Mouse (Mus musculus) olfactory bulb, adult 2 months (tissue): ENCODE data around the gene Pycr2. TPM values are rescaled to one million over a fixed set of nuclear protein-coding genes. Genes with fewer than 3 reads are reported as not detected.
A peak's percentile ranks its signal among the peaks of the same experiment; 100 is the strongest.

Experiments
- H3K27ac ChIP-seq: fragments of 200-500 bp; 2 replicates; pipeline ENCODE4 v1.5.1; 2012; ENCODE audit warnings: low read depth, low read length; ENCODE audit not compliant: insufficient read depth
- H3K4me1 ChIP-seq: fragments of 200-500 bp; 2 replicates; pipeline ENCODE4 v1.6.1; 2012; ENCODE audit warnings: low read length; ENCODE audit not compliant: control insufficient read depth, insufficient read depth
- H3K4me3 ChIP-seq: fragments of 200-500 bp; 2 replicates; pipeline ENCODE4 v1.5.1; 2012; ENCODE audit warnings: mild to moderate bottlenecking, low read depth, low read length, moderate library complexity; ENCODE audit not compliant: insufficient read depth
- CTCF ChIP-seq: fragments of 200-500 bp; IDR thresholded peaks from 2 replicates; pipeline ENCODE4 v1.5.1; 2012; ENCODE audit warnings: low read depth, mild to moderate bottlenecking, low read length, moderate library complexity; ENCODE audit not compliant: insufficient read depth
- POLR2A ChIP-seq: fragments of 200-500 bp; IDR thresholded peaks from 2 replicates; pipeline ENCODE4 v1.6.1; 2012; ENCODE audit warnings: mild to moderate bottlenecking, low read depth, low read length, moderate library complexity; ENCODE audit not compliant: insufficient read depth
- WGBS: fragments of 180-500 bp; shearing (Covaris S2); methylation state at CpG from one replicate; pipeline ENCODE4 v1.1.7; 2018; 5-methylcytosine and 5-hydroxymethylcytosine counted together
- polyA plus RNA-seq: library from polyadenylated mRNA; stranded (reverse); fragments of >200 nt; gene quantifications from 2 replicates; pipeline ENCODE4 v1.2.4, GENCODE M21; 2012; ENCODE audit warnings: low replicate concordance; ENCODE audit not compliant: missing spikeins, insufficient read depth, insufficient read length

Gene Pycr2
- not detected in 2 replicates for polyA plus RNA-seq

DNA sequence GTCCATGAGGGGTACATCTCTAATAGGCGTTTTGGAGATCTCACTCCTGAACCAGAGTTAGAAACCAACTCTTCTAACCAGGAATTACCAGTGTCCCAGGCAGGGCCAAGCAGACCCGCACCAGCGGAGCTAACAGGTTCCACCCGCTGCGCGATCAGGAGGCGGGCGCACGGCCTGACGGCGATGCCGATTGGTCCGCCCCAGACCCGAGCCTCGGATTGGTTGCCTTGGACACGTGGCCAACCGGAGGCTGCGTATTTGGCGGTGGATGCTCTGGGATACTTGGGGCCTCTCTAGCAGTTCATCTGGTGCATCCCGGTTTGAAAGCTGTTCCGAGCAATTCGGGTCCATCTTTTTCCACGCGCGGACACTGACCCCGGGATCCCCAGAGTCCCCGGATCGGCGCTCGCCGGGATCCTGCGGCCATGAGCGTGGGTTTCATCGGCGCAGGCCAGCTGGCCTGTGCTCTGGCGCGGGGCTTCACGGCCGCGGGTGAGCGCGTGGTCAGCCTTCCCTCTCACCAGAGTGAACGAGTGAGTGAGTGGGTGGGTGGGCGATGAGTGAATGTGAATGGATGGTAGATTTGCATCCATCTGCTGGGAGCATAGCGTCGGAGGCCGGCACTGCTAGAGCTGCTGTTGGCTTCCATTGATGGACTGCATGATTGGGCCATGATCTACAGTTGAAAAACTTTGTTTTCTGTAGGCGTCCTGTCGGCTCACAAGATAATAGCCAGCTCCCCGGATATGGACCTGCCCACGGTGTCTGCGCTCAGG is at the start of gene Pycr2:
Gene Pycr2 (plus strand): TSS at position 255 of the 776 bp plus-strand sequence.
- peaks cover 14% of the 10 kb centered on the region for H3K4me1 ChIP-seq
- H3K27ac ChIP-seq, result 0 out of 2 replicates have a peak within 1 kb of the TSS, but pooled peaks have one; percentile 7
- TF ChIP-seq POLR2A (peak; percentile 65; the same call in 1 of the 2 replicates), CTCF (no peak)
- under 1% methylated on average over 52 of the region's 52 CpGs for WGBS
- H3K4me3 ChIP-seq, result peak within 1 kb of the TSS; percentile 67

- TF ChIP-seq CTCF, result no peak
- no peak for TF ChIP-seq POLR2A
- H3K4me1 ChIP-seq, result no peaks in the 10 kb centered on the region
- no peak overlapping the region for H3K27ac ChIP-seq
- no peak overlapping the region for H3K4me3 ChIP-seq
Measured at GRCm38 (mm10) chr1:180858763-180859162, 45.3 kb upstream of the Pycr2 start.

DNA sequence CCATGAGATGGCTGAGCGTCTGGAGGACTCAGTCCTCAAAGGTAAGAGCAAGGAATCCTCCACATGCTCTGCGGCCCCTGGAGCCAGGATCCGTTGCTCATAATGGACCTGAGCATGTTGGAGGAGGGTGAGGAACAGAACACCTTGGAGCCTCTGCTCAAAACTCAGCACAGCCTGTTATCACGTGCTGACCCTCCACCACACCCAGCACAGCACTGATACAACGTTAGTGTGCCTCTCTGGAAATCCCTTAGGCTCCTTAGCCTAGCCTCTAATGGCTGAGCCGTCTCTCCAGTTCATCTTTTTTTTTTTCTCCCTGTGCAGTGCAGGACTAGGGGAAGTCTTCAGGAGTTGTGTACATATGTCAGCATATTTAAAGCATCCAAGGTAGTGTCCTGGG is 44.1 kb upstream of the Pycr2 start:
- Histone ChIP-seq H3K27ac (no peak overlapping the region), H3K4me3 (no peak overlapping the region), H3K4me1 (no peaks in the 10 kb centered on the region)
- 91% methylated on average over 6 of the region's 6 CpGs for WGBS
- TF ChIP-seq POLR2A (no peak), CTCF (no peak)

DNA sequence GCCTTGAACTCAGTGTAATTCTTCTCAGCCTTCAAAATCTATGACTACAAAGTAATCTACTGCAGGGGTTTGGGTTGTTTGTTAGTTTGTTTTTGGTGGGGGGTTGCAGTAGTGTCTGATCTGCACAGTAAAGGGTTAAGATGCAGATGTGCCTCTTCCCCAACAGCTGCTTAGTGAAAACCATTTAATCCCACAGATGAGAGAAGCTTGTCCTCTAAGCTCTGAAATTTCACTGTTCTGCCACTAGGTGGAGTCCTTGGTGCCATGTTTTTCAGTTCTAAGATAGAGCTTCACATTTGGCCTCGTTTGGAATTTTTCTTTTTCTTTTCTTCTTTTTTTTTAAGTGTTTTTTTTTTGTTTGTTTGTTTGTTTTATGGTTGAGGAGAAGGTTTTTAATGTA is 40.5 kb upstream of the Pycr2 start:
- Histone ChIP-seq H3K4me1 (no peaks in the 10 kb centered on the region), H3K27ac (no peak overlapping the region), H3K4me3 (no peak overlapping the region)
- WGBS, result 0% methylated on average over 1 of the region's 1 CpGs
- TF ChIP-seq POLR2A (no peak), CTCF (no peak)

DNA sequence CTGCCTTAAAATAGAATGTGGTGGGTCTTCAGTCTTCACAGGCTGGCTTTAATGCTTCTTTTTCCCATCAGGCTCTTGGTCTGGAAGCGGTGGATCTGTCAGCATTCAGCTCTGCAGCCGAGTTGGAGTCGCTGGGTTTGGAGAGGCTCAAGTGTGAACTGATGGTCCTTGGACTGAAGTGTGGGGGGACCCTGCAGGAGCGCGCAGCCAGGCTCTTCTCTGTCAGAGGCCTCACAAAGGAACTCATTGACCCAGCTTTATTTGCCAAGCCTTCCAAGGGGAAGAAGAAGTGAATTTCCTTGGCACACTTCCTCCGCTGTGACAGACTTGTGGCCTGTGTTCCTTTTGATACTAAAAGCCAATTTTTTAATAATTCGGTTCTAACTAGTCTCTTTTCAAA is 38.1 kb upstream of the Pycr2 start:
- WGBS, result 63% methylated on average over 7 of the region's 7 CpGs

DNA sequence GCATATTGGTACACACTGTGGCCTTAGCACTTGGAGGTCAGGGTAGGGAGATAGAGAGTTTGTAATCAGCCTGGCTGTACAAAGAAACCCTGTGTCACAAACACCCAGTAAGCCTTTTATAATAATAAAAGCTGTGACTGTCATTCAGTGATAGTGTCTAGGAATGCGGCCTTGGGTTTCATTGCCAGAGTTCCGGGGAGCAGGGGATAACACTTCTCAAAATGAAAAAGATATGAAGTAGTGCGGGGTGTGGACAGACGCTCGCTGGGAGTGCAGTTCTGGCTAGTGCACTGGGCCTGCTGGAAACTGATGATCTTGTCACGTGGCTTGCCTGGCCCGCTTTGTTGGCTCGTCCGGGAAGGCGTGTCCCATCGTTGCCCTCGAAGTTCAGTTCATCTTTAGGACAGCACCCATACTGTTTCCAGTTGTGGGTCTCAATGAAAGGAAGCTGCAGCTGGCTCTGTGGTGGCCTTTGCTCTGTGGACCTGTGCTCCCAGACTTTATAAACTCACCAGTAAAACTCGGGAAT is 33.9 kb upstream of the Pycr2 start:
- no peak overlapping the region for H3K4me3 ChIP-seq
- 80% methylated on average over 13 of the region's 13 CpGs for WGBS

More for the DNA sequence above, 38.1 kb upstream of the Pycr2 start:
- TF ChIP-seq CTCF (no peak), POLR2A (no peak)
- Histone ChIP-seq H3K4me3 (no peak overlapping the region), H3K27ac (no peak overlapping the region), H3K4me1 (no peaks in the 10 kb centered on the region)

DNA sequence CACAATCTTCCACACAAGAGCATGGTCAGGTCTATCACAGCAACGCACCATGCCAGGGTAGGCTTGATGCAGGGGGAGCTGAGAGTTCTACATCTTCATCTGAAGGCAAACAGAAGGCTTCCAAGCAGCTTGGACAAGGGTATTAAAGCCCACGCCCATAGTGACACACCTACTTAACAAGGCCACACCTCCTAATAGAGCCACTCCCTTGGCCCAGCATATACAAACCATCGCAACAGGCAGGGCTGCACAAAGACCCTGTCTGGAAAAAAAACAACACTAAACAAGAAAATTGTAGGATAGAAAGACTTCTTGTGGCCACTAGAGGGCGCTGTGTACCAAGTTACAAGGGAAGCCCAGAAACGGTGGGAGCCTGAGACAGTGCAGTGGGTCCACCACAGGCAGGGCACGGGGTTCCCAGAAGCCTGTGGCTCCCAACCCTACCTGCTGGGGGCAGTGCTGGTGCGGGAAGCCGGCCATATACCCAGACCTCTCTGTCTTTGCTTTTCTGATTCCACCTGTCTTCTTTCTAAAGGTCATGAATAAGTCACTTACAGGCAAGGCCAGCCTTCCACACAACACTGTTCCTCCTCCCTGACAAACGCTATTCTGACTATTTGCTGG is 30.1 kb upstream of the Pycr2 start:
- 20% methylated on average over 9 of the region's 9 CpGs for WGBS

More for the DNA sequence above, 33.9 kb upstream of the Pycr2 start:
- TF ChIP-seq POLR2A, result no peak
- Histone ChIP-seq H3K27ac (no peak overlapping the region), H3K4me1 (no peaks in the 10 kb centered on the region)

DNA sequence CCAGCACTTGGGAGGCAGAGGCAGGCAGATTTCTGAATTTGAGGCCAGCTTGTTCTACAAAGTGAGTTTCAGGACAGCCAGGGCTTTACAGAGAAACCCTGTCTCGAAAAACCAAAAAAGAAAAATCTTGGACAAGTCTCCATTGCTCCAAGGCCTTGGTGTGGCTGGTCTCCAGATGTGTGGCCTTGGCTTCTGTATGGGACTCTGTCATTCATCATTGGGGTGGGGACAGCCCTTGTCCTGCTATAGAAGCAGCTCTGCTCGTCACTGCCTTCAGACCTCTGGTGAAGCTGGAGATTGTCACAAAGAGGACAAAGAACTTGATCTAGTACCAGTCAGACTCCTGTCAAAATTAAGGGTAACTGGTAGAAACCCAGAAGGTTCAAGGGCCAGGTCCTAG is 29.5 kb upstream of the Pycr2 start:
- H3K4me1 ChIP-seq, result no peaks in the 10 kb centered on the region
- WGBS, result 95% methylated on average over 2 of the region's 2 CpGs
- H3K4me3 ChIP-seq, result no peak overlapping the region
- H3K27ac ChIP-seq, result no peak overlapping the region
- TF ChIP-seq POLR2A (no peak), CTCF (no peak)

More for the DNA sequence above, 30.1 kb upstream of the Pycr2 start:
- TF ChIP-seq CTCF, result peak; percentile 43; the same call in 1 of the 2 replicates
- no peak for TF ChIP-seq POLR2A
- Histone ChIP-seq H3K27ac (no peak overlapping the region), H3K4me1 (no peaks in the 10 kb centered on the region), H3K4me3 (no peak overlapping the region)

DNA sequence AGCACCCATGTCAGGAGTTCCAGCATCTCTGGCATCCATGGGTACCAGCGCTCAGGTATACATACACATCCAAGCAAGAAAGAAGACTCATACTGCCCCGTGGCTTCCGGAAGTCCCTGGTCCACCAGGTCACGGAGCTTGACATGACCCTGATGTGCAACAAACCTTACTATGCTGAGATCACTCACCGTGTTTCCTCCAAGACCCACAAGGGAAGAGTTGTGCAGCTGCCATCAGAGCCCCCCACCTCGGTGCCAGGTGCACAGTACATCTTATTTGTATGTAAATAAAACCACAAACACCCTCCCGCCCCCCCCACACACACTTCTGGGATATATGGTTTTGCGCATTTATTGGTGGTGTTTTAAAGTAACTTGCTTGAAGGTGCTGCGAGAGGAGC is 29.0 kb upstream of the Pycr2 start:
- Histone ChIP-seq H3K27ac (no peak overlapping the region), H3K4me1 (no peaks in the 10 kb centered on the region), H3K4me3 (no peak overlapping the region)
- 93% methylated on average over 9 of the region's 9 CpGs for WGBS
- TF ChIP-seq POLR2A (no peak), CTCF (no peak)

DNA sequence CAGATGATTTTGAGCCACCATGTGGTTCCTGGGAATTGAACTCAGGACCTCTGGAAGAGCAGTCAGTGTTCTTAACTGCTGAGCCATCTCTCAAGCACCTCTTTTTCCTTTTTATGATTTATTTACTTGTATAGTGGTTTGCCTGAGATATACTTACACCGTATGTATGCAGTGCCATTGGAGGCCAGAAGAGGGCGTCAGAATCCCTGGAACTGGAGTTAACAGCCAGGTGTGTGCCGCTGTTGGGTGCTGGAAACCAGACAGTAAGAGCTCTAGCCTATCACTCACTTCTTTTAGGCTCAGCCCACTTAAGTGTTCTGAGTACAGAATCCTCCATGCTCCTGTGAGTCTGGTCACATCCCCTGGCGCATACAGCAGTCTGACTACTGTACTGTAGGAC is 26.6 kb upstream of the Pycr2 start:
- 71% methylated on average over 4 of the region's 4 CpGs for WGBS
- Histone ChIP-seq H3K27ac (no peak overlapping the region), H3K4me1 (no peaks in the 10 kb centered on the region), H3K4me3 (no peak overlapping the region)
- no peak for TF ChIP-seq CTCF
- TF ChIP-seq POLR2A, result no peak
